Mouse (Mus musculus) skeletal muscle tissue, postnatal 0 days (tissue): ENCODE measurements around the gene Dnah11. TPM values are rescaled to one million over a fixed set of nuclear protein-coding genes. Genes with fewer than 3 reads are reported as not detected.

Experiments used
- polyA plus RNA-seq: library from polyadenylated mRNA; unstranded; fragments of >200 nt; fragmentation: Nextera tagmentation; extraction: Ambion mirVana; gene quantifications from 2 replicates; pipeline ENCODE4 v1.2.1, GENCODE M21; 2015

Dnah11 gene
- not detected in 2 replicates for polyA plus RNA-seq

DNA sequence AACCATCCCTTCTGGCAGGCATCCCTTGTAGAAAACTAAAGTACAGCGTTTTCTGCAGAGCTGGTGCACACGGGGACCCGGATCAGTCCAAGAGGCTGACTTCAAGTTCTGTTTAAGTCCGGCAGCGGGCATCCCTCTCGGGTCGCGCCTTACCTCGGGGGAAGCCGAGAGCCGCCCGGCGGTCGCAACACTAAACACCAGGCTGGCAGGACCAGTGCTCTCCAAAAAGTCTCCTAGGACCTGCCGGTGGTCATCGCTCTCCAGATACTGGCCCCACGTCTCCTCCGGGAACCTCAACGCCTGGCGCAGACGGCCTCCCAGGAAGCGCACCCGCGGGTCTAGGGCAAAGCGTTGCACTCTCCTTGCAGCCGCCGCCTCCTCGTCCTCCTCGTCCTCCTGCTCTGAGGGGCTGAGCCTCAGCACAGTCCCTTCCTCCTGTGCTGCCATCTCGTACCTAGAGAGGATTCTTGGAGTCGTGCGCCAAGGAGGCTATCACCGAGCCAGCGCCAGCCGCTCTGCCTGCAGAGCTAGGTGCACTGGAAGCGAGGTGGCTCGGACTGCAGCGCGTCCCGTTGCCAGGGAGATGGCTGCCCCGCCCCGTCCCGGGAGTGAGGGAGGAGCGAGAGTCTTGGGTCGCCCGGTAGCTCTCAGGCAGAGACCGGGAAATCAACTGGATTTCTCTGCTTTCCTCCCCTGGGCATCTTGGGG lies at the start of gene Dnah11:
Gene Dnah11, minus strand, starts transcription at position 658 of the 708 bp plus-strand sequence.

Other genes with a start within 250 kb of the Dnah11 start
- 4.1 TPM in 2 replicates for gene Sp4, start 102.4 kb upstream of the Dnah11 start, polyA plus RNA-seq